Mouse (Mus musculus) hindbrain, embryonic 10.5 days (tissue): Measurements from ENCODE around the gene Rassf4. TPM values are rescaled to one million over a fixed set of nuclear protein-coding genes. Genes with fewer than 3 reads are reported as not detected.

Experiments used
- DNase-seq: peaks from one replicate; pipeline ENCODE4 v3.0.0-alpha.2; 2017; ENCODE audit warnings: low spot score
- H3K27ac ChIP-seq: fragments of 300-500 bp; sonication (generic); 2 replicates; pipeline ENCODE4 v1.5.1; 2016; ENCODE audit warnings: mild to moderate bottlenecking, moderate library complexity
- H3K27me3 ChIP-seq: fragments of 300-500 bp; sonication (generic); 2 replicates; pipeline ENCODE4 v1.6.1; 2016; ENCODE audit warnings: mild to moderate bottlenecking; ENCODE audit not compliant: poor library complexity, insufficient read depth, severe bottlenecking
- H3K36me3 ChIP-seq: fragments of 300-500 bp; sonication (generic); 2 replicates; pipeline ENCODE4 v1.6.1; 2016; ENCODE audit warnings: mild to moderate bottlenecking, moderate library complexity
- H3K4me1 ChIP-seq: fragments of 300-500 bp; sonication (generic); replicated peaks from 2 replicates; pipeline ENCODE4 v1.6.1; 2016; ENCODE audit warnings: mild to moderate bottlenecking
- H3K4me3 ChIP-seq: fragments of 300-500 bp; sonication (generic); 2 replicates; pipeline ENCODE4 v1.5.1; 2016; ENCODE audit warnings: mild to moderate bottlenecking, moderate library complexity
- H3K9me3 ChIP-seq: fragments of 300-500 bp; sonication (generic); 2 replicates; pipeline ENCODE4 v1.6.1; 2016; ENCODE audit warnings: mild to moderate bottlenecking, moderate library complexity
- WGBS: fragments of 180-500 bp; shearing (Covaris S2); methylation state at CpG from one replicate; pipeline ENCODE4 v1.1.7; 2016; 5-methylcytosine and 5-hydroxymethylcytosine counted together
- polyA plus RNA-seq: library from polyadenylated mRNA; unstranded; fragments of >200 nt; fragmentation: Nextera tagmentation; extraction: Ambion mirVana; gene quantifications from 2 replicates; pipeline ENCODE4 v1.2.1, GENCODE M21; 2016

The Rassf4 gene
- polyA plus RNA-seq, 1 experiment from 2014 or later, result 60.9 TPM

DNA sequence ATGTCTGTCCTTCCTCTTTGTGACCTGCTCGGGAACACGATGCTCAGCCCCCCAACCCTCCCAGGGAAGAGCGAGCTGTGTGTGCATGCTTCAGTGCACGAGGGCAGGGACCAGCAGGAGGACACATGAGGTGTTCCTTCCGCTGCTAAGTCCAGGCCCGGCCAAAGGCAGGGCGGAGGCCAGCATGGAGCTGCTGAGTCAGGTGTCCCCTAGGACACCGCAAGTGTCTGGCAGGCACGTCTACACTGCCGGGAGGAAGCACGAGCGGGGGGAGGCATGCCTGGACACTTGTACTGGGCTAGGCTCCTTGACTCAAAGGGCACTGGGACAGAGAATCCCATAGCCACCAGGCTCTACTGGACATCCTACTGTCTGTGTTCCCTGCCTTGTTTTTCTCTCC is 26.0 kb downstream of the Rassf4 start:
- peaks cover 7% of the 10 kb centered on the region for H3K4me1 ChIP-seq
- 0 out of 2 replicates have a peak overlapping the region, but pooled peaks have one; percentile 8 for H3K27ac ChIP-seq
- 75% methylated on average over 12 of the region's 12 CpGs for WGBS
- DNase-seq, result no peak
- H3K9me3 ChIP-seq, result no peaks in the 10 kb centered on the region
- peaks cover 69% of the 10 kb centered on the region for H3K36me3 ChIP-seq
- no peaks in the 10 kb centered on the region for H3K27me3 ChIP-seq
- no peak overlapping the region for H3K4me3 ChIP-seq

DNA sequence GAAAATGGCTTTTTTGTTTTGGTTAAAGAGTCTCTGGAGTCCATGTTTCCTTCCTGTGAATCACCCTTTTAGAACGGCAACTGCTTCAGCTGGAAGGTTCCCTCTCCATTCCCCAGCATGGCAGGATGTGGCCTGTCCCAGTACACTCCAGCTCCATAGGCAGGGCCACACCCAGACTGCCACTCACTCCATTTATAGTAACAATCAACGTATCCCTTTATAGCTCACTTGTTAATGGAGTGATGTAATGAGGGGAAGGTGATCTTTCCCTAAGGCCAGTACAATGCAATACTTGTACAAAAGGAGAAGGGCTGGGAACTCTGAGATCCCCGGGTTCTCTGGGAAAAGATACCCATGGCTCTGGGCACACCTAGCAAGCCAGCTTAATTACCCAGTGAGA is 29.4 kb downstream of the Rassf4 start:
- Histone ChIP-seq H3K36me3 (peaks cover 81% of the 10 kb centered on the region), H3K4me3 (no peak overlapping the region), H3K9me3 (no peaks in the 10 kb centered on the region), H3K27ac (no peak overlapping the region), H3K27me3 (no peaks in the 10 kb centered on the region), H3K4me1 (no peaks in the 10 kb centered on the region)
- DNase-seq, result no peak
- 72% methylated on average over 3 of the region's 3 CpGs for WGBS

DNA sequence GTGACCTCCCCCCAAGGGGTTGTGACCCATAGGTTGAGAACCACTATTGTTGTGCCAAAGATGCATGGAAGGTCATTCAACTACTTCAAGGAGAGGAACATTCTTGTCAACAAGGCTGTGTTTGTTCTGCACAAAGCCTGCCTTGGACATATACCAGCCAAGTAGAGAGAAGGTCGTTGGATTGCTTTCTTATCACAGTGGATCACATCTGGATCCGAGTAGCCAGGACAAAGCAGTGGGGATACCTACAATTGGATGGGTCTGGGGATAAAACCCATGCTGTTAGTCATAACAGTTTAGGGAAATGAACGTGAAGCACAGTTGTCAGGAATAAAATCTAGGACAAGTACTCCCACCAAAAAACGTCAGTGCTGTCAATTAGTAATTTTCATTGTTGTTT is 29.9 kb downstream of the Rassf4 start:
- 48% methylated on average over 4 of the region's 4 CpGs for WGBS
- DNase-seq, result no peak
- no peaks in the 10 kb centered on the region for H3K27me3 ChIP-seq

DNA sequence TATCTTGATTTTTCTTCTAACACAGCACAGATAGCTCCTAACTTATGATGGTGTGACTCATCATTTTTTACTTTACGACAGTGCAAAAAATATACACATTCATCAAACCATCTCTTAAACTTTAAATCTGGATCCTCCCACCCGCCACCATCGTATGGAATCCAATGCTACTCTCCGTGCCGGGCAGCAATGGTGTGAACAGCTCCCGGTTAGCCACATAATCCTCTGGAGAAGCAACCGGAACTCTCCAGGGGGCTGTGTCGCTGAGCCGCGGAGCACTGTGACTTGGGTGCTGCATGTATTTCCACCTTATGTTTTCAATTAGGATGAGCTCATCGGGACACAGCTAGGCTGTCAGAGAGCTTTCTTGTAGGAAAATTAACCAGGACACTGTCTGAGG is 30.8 kb downstream of the Rassf4 start:
- no peak for DNase-seq
- WGBS, result 88% methylated on average over 11 of the region's 11 CpGs

More for the DNA sequence above, 29.9 kb downstream of the Rassf4 start:
- Histone ChIP-seq H3K9me3 (no peaks in the 10 kb centered on the region), H3K4me3 (no peak overlapping the region), H3K4me1 (no peaks in the 10 kb centered on the region), H3K36me3 (peaks cover 84% of the 10 kb centered on the region), H3K27ac (no peak overlapping the region)

DNA sequence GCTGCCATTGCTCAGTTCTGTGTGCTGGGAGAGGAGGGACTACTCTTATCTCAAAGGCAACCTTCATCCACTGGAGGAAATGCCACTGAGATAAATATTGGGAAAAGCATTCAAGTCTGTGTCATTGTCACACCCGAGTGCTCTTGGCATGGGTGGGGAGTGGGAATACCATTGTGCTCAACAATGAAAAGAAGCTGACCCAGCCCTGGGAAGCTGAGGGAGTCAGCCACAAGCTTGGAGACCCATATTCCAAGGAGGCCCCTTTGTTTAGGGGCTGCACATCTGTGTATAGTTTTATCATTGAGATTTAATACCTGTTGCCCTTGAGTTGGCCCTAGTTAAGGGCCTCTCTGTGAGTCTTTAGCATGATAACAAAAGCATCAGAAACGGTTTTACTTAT is 34.1 kb downstream of the Rassf4 start:
- Histone ChIP-seq H3K9me3 (no peaks in the 10 kb centered on the region), H3K27ac (no peak overlapping the region)
- 69% methylated on average over 2 of the region's 2 CpGs for WGBS

More for the DNA sequence above, 30.8 kb downstream of the Rassf4 start:
- Histone ChIP-seq H3K4me1 (no peaks in the 10 kb centered on the region), H3K36me3 (peaks cover 94% of the 10 kb centered on the region), H3K9me3 (no peaks in the 10 kb centered on the region), H3K27me3 (no peaks in the 10 kb centered on the region), H3K4me3 (no peak overlapping the region), H3K27ac (no peak overlapping the region)

DNA sequence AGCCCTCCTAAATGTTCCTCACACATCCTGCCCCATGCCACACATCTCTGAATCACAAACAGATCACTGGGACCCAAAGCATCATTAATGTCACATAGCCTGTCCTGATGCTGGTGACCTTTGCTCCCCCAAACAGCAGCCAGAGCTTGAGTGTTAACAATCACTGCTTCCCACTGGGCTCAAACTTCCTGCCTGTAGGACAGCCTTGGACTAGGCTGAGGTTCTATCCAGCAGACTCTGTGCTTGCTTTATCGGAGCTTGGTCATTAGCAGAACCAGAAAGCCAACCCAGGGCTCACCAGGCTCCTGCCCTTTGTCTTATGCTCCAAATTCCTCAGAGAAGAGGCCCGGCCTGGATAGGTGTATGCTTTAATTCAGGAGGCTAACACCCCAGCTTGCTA is 34.9 kb downstream of the Rassf4 start:
- H3K36me3 ChIP-seq, result peaks cover 95% of the 10 kb centered on the region
- H3K4me1 ChIP-seq, result no peaks in the 10 kb centered on the region
- DNase-seq, result no peak

More for the DNA sequence above, 34.1 kb downstream of the Rassf4 start:
- Histone ChIP-seq H3K27me3 (no peaks in the 10 kb centered on the region), H3K36me3 (peaks cover 95% of the 10 kb centered on the region), H3K4me3 (no peak overlapping the region), H3K4me1 (no peaks in the 10 kb centered on the region)
- DNase-seq, result no peak

DNA sequence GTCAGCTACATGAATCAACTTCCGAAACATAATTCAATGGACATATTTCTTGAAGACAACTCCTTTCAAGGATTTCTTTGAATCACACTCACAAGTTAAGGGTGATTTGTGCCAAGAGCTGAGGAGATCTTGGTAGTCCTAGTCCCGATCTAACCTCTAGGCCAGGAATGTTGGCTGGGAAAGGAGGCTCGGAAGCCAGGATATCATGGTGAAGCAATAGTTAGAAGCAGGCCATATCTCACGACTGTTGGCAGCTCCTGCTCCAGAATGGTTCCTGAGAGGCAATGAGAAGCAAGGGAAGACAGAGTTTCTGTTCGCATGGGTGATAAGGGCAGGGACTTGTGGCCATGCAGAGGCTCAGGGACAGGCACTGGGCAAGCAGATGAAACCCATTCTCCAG is 36.3 kb downstream of the Rassf4 start:
- WGBS, result 92% methylated on average over 5 of the region's 5 CpGs
- Histone ChIP-seq H3K36me3 (peaks cover 89% of the 10 kb centered on the region), H3K27ac (no peak overlapping the region), H3K27me3 (no peaks in the 10 kb centered on the region), H3K4me1 (no peaks in the 10 kb centered on the region), H3K9me3 (no peaks in the 10 kb centered on the region), H3K4me3 (no peak overlapping the region)
- no peak for DNase-seq

More for the DNA sequence above, 34.9 kb downstream of the Rassf4 start:
- Histone ChIP-seq H3K27me3 (no peaks in the 10 kb centered on the region), H3K4me3 (no peak overlapping the region), H3K9me3 (no peaks in the 10 kb centered on the region), H3K27ac (no peak overlapping the region; the same call in 1 of the 2 replicates)
- WGBS, result 83% methylated on average over 2 of the region's 2 CpGs

DNA sequence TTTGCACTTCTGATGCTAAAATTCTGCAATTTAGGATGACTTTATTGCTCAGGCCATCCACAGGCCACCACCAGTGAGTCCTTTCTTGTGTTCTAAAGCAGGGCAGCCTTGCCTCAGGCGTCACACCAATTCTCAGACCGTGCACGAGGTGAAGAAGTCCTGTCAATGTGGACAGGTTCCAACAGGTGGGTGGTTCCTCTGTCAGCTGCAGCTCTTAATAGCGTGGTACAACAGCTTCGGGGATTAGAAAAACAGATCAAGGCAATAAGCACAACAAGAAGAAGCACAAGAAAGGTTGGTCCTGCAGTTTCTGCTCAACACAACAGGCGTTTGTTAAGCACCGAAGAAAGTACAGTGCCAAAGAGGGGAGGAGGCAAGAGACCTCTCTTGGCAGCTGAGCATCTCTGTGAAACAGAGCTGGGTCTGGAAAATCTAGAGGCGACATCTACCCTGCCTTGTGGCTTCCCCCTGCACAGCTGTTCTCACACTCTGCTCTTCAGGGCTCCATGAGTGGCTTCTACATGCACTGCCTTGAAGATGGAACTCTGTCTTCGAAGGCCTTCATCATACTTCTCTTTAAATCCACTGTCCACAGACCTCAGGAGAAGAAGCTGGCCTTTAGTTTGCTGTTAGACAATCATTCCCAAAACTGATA is 37.0 kb downstream of the Rassf4 start:
- no peaks in the 10 kb centered on the region for H3K9me3 ChIP-seq
- WGBS, result 87% methylated on average over 9 of the region's 9 CpGs
- no peak for DNase-seq
- no peak overlapping the region for H3K4me3 ChIP-seq
- H3K4me1 ChIP-seq, result no peaks in the 10 kb centered on the region
- no peak overlapping the region for H3K27ac ChIP-seq
- H3K27me3 ChIP-seq, result no peaks in the 10 kb centered on the region
- peaks cover 81% of the 10 kb centered on the region for H3K36me3 ChIP-seq

DNA sequence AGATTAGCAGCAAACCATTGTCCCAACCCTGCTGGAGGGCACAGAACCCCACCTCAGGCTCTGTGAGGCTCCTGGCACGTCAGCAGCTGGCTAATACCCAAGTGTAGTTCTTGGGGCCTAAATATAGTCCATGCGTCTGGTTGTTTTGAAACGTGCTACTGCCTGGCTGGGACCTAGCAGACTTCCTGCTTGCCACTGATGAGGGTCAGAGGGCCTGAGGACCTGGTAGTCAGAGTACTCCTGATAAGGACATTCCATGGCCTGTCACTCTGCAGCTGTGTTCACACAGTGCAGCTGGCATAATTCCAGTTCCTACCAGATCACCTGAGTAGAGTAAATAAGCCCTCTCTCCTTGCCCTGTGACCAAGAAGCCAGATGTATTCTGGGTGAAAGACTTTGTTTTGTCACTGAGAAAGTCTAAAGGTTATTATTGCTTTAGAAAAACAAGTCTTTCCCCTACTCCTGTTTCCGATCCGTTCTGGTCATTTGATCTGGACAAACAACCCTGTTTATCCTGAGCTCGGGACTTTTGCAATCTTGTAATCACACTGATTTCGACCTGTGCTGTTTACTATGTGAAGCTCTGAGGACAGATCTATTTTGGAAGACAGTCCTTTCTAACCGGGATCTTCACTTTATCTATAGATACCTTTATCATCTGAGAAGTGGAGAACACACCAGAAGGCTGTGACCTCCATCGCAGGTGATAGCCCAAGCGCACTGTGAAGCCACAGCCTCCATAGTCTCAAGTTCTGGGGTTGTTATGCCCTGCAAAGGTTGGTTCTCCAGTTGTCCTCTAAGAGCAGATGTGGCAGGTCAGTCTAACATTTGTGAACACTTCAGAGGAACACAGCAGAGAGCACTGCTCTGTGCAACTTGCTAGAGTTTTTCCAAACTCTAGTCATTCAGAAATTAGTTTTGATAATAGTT is 38.2 kb downstream of the Rassf4 start:
- no peak for DNase-seq
- peaks cover 70% of the 10 kb centered on the region for H3K36me3 ChIP-seq
- no peak overlapping the region for H3K4me3 ChIP-seq
- no peaks in the 10 kb centered on the region for H3K27me3 ChIP-seq
- WGBS, result 73% methylated on average over 10 of the region's 10 CpGs
- no peak overlapping the region for H3K27ac ChIP-seq
- no peaks in the 10 kb centered on the region for H3K4me1 ChIP-seq
- no peaks in the 10 kb centered on the region for H3K9me3 ChIP-seq

DNA sequence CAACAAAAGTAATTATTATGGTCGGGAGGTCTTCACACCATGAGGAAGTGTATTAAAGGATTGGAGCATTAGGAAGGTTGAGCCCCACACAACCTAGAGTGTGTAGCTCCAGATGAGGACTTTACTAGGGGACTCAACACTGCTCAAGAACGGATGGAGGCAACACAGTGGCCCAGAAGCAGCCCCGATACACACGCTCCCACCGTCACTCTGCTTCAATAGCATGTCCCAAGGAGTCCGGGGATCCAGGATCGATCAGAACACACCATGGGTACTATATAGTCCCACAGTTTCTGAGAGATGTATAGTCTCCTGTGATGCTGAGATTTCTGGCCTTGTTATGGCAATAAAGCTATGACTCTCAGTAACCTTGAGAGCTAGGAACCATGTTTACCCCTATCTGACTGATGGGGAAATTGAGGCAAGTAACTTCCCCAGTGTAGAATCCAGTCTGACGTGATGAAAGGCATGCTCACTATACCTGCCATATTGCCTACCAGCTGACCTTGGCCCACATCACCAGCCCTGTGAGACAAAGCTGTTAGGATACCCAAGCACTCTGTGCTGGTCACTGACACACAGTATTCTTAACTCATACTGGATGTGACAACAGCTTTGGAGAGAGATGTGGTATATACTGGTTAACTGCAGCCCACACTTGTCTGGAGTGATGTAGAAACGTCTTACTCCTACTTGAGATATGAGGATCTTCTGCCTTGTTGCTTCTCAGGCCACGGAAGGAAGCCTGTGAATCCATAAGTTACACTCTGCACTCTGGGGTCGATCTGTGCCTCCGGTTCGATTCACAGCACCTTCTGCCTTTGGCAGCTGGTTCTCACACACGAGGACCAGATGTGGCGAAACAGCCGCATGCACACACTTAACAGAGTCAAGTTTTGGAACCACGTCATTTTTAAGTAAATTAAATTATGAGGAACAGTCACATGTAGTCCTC is 39.7 kb downstream of the Rassf4 start:
- Histone ChIP-seq H3K4me3 (no peak overlapping the region), H3K27me3 (no peaks in the 10 kb centered on the region), H3K4me1 (peaks cover 9% of the 10 kb centered on the region), H3K36me3 (peaks cover 55% of the 10 kb centered on the region), H3K9me3 (no peaks in the 10 kb centered on the region), H3K27ac (no peak overlapping the region)
- 91% methylated on average over 17 of the region's 17 CpGs for WGBS
- no peak for DNase-seq

DNA sequence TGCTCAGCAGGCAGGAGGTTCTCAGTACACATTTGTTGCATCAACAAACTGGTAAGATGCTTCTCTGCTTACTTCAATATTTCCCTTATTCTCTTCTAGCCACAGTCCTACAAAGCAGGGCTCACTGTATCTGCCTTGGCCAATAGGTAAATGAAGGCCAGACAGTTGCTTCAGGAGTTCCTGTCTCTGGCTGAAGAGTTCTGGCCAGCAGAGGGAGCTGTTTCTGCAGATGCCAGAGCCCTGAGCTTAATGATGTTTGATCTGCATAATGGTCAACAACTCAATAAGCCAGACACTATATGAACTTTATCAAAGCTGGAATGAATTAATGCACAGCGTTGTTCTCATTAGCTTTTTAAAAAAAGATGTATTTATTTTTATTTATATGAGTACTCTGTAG is 41.6 kb downstream of the Rassf4 start:
- peak; percentile 68 for DNase-seq
- WGBS, result 53% methylated on average over 1 of the region's 1 CpGs
- peaks cover 21% of the 10 kb centered on the region for H3K4me1 ChIP-seq
- H3K27ac ChIP-seq, result no peak overlapping the region
- peaks cover 38% of the 10 kb centered on the region for H3K36me3 ChIP-seq
- no peak overlapping the region for H3K4me3 ChIP-seq
- H3K9me3 ChIP-seq, result no peaks in the 10 kb centered on the region
- no peaks in the 10 kb centered on the region for H3K27me3 ChIP-seq

DNA sequence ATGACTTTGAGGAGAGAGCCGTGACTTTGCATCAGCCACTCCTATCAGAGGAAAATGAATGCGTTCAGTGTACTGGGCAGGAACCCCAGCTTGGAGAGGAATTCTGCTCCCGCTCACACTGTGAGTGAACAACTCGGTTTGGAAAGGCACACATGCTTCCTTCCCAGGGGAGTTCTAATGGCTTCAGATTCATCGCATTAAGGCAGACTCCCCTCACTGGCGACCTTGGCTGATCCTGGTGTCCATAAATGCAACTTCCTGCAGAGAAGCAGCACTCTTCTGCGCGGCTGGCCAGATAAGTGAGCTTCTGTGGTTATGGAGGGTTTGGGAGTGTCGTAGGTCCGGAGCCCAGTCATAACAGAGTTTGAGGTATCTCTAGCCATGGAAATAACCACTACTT is 44.0 kb downstream of the Rassf4 start:
- H3K4me1 ChIP-seq, result peaks cover 33% of the 10 kb centered on the region
- 87% methylated on average over 10 of the region's 10 CpGs for WGBS
- no peaks in the 10 kb centered on the region for H3K9me3 ChIP-seq
- DNase-seq, result no peak
- H3K27me3 ChIP-seq, result no peaks in the 10 kb centered on the region
- H3K4me3 ChIP-seq, result no peak overlapping the region
- peak overlapping the region; percentile 100 for H3K27ac ChIP-seq
- H3K36me3 ChIP-seq, result peaks cover 38% of the 10 kb centered on the region
